Mouse (Mus musculus) brain, adult 10 weeks (tissue): ENCODE data around the gene Ttc13. TPM values are rescaled to one million over a fixed set of nuclear protein-coding genes. Genes with fewer than 3 reads are reported as not detected.

Experiments used
- polyA plus RNA-seq: library from polyadenylated mRNA; stranded (reverse); fragments of 350-450 nt; fragmentation: Illumina TruSeq; extraction: RNeasy Lipid Tissue Mini Kit (QIAGEN cat#74804); gene quantifications from one replicate; pipeline ENCODE4 v1.2.3, GENCODE M21; 2015; ENCODE audit warnings: low read depth, low replicate concordance

Gene Ttc13
- 29.6 TPM for polyA plus RNA-seq

DNA sequence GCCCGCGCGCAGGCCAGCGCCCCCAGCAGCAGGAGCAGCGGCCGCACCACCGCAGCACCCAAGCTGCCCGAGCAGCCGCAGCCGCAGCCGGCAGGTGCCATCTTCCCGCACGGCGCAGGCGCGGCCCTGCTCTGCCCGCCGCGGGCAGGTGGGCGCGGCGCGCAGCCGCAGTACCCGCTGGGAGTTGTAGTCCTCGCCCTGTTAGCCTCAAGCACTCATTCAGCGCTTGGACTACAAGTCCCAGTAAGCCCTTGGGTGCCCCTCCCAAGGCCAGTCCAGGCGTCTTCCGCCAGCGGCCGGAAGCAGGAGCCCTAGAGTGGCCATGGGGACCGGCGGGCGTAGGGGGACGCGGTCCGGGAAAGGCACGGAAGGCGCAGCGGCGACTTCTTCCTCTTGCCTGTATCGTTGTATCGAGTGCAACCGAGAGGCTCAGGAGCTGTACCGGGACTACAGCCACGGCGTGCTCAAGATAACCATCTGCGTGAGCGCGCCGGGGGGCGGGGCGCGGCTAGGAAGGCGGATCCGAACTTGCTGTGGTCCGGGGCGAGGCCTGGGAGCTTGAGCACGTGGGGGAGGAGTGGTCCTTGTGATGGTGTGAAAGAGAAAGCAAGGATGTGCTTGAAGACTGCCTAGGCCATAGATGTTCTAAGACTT lies at the start of gene Ttc13, which contains the start of gene Arv1:
TSS of gene Ttc13 (minus strand) at position 122 of the 654 bp plus-strand sequence.
TSS of gene Arv1 (plus strand) at position 278 of the 654 bp plus-strand sequence.

DNA sequence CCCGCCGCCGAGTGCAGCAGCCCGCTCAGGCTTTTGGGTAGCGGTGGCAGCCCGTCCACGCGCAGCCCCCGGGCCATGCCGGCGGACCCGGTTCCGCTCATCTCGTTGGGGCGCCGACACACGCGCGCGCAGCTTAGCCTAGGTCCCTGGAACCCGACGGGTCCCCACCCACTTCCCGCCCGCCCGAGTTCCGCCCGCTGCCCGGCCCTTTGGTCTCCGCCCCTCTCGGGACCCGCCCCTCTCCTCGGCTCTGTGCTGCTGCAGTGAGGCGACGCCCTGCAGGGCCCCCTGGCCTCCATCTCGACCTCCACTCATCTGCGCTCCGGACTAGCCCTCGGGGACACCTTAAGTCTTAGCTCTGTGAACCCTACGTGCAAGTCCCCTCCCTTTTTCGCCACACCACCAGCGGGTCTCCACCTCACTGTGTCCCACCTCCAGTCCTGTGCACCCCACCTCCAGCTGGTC lies 30.0 kb upstream of the Ttc13 start, which contains the start of gene Fam89a:
TSS of gene Fam89a (minus strand) at position 124 of the 465 bp plus-strand sequence.

DNA sequence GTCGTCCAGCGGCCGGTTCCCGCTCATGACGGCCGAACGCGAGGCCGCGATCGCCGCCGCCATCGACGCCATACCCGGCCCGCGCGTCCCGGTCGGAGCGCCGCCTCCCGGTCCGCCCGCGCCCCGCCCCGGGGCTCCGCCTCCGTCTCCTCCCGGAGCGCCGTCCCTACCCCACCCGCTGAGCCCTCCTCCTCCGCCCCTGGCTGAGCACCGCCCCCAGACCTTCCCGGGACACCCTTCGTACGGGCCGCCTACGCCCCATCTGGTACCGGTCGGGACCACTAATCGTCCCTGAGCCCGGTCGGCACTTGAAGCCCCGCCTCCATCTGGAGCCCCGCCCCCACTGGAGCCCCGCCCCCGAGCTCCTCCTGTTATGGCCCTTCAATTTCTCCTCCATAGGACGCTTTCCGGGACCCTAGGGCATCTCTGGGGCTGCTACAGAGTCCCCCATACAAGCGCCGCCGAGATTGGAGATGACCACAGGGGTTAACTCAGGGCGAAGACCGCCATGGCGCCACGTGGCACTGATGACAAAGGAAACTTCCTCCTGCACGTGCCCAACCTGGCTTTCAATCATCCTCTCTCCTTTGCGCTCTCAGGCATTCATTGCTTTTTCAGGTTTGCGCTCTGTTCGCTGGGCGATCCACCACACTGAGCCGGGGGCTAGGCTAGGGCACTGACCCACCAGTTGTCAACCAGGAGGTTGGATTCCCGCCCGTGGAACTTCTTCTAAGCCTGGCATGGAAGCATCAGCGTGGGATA lies 58.5 kb downstream of the Ttc13 start, which contains the start of gene 2310022B05Rik:
TSS of gene 2310022B05Rik (minus strand) at position 258 of the 762 bp plus-strand sequence.

Other genes starting within 250 kb of the Ttc13 start
- gene Cog2, start 201.2 kb downstream of the Ttc13 start, polyA plus RNA-seq: 25.7 TPM
- gene Agt, start 152.3 kb downstream of the Ttc13 start, polyA plus RNA-seq: 45.6 TPM
- gene Capn9, start 145.9 kb downstream of the Ttc13 start, polyA plus RNA-seq: not detected
- 45.6 TPM for gene 2310022B05Rik, start 58.6 kb downstream of the Ttc13 start, polyA plus RNA-seq
- gene Arv1, start 156 bp upstream of the Ttc13 start, polyA plus RNA-seq: 11.7 TPM
- gene Fam89a, start 29.8 kb upstream of the Ttc13 start, polyA plus RNA-seq: 1.4 TPM
- gene Trim67, start 71.1 kb upstream of the Ttc13 start, polyA plus RNA-seq: 1.5 TPM
- gene Gnpat, start 141.1 kb upstream of the Ttc13 start, polyA plus RNA-seq: 53.1 TPM
- 19.7 TPM for gene 2810004N23Rik, start 141.1 kb upstream of the Ttc13 start, polyA plus RNA-seq
- gene Exoc8, start 175.7 kb upstream of the Ttc13 start, polyA plus RNA-seq: 14.2 TPM
- 10.3 TPM for gene Sprtn, start 175.9 kb upstream of the Ttc13 start, polyA plus RNA-seq
- 50.6 TPM for gene Egln1, start 227.3 kb upstream of the Ttc13 start, polyA plus RNA-seq